Mouse (Mus musculus): ENCODE measurements around the gene Pigw. TPM values are rescaled to one million over a fixed set of nuclear protein-coding genes. Genes with fewer than 3 reads are reported as not detected.
A peak's percentile ranks its signal among the peaks of the same experiment; 100 is the strongest.
"Not testable (repeated sequence)": the region's sequence is repeated elsewhere in the genome, so short reads cannot be mapped to it uniquely, and the experiment has no call there.

Gene Pigw
- total RNA-seq, 2 experiments from 2014 or later: 6.8 to 7.7 TPM

- intact Hi-C loops (cut with DNase I): loop anchor here (2.0 kb wide), 1 partner anchor 34 kb away; the partner anchor contains the start of gene Ggnbp2
- no peak for TF ChIP-seq CTCF (IDR thresholded peaks at IDR 0.05)
- Histone ChIP-seq H3K27ac (peak overlapping the region; percentile 72; the same call in 1 of the 2 replicates), H3K4me3 (no peak overlapping the region)
- DNase-seq (ENCODE audit: extremely low spot score in 1 of 2, low spot score in 2 of 2): peak in 1 of 2 experiments; percentile 41
Observed at GRCm38 (mm10) chr11:84904597-84905144, 24.6 kb upstream of the Pigw start.

GRCm38 (mm10) chr11:84893113-84893512, 13.0 kb upstream of the Pigw start:
- H3K4me3 ChIP-seq: no peak overlapping the region
- DNase-seq (ENCODE audit: extremely low spot score in 1 of 2, low spot score in 2 of 2): no peak
- no peak for TF ChIP-seq CTCF (IDR thresholded peaks at IDR 0.05)
- no peak overlapping the region for H3K27ac ChIP-seq
- intact Hi-C loops (cut with DNase I): no loop called here

GRCm38 (mm10) chr11:84891705-84892104, 11.6 kb upstream of the Pigw start:
- TF ChIP-seq CTCF (IDR thresholded peaks at IDR 0.05): no peak
- H3K27ac ChIP-seq: no peak overlapping the region
- no peak overlapping the region for H3K4me3 ChIP-seq
- DNase-seq (ENCODE audit: extremely low spot score in 1 of 2, low spot score in 2 of 2): no peak
- intact Hi-C loops (cut with DNase I): no loop called here

GRCm38 (mm10) chr11:84889492-84889891, 9.4 kb upstream of the Pigw start:
- no peak overlapping the region for H3K4me3 ChIP-seq
- no peak overlapping the region for H3K27ac ChIP-seq
- DNase-seq (ENCODE audit: extremely low spot score in 1 of 2, low spot score in 2 of 2): no peak
- no peak for TF ChIP-seq CTCF (IDR thresholded peaks at IDR 0.05)
- intact Hi-C loops (cut with DNase I): no loop called here

- H3K4me3 ChIP-seq: no peak overlapping the region
- no peak overlapping the region for H3K27ac ChIP-seq
- no peak for TF ChIP-seq CTCF (IDR thresholded peaks at IDR 0.05)
- no peak for DNase-seq (ENCODE audit: extremely low spot score in 1 of 2, low spot score in 2 of 2)
- intact Hi-C loops (cut with DNase I): no loop called here
Observed at GRCm38 (mm10) chr11:84888025-84888424, 7.9 kb upstream of the Pigw start.

GRCm38 (mm10) chr11:84886767-84887511, 6.9 kb upstream of the Pigw start:
- intact Hi-C loops (cut with DNase I): no loop called here
- no peak for TF ChIP-seq CTCF (IDR thresholded peaks at IDR 0.05)
- H3K4me3 ChIP-seq: no peak overlapping the region

GRCm38 (mm10) chr11:84886236-84886635, 6.2 kb upstream of the Pigw start:
- no peak for TF ChIP-seq CTCF (IDR thresholded peaks at IDR 0.05)
- intact Hi-C loops (cut with DNase I): no loop called here
- no peak overlapping the region for H3K4me3 ChIP-seq
- no peak overlapping the region for H3K27ac ChIP-seq
- DNase-seq (ENCODE audit: extremely low spot score in 1 of 2, low spot score in 2 of 2): no peak

More at GRCm38 (mm10) chr11:84886767-84887511, 6.9 kb upstream of the Pigw start:
- no peak overlapping the region for H3K27ac ChIP-seq
- no peak for DNase-seq (ENCODE audit: extremely low spot score in 1 of 2, low spot score in 2 of 2)

GRCm38 (mm10) chr11:84885238-84885637, 5.2 kb upstream of the Pigw start:
- Histone ChIP-seq H3K4me3 (no peak overlapping the region), H3K27ac (no peak overlapping the region)
- intact Hi-C loops (cut with DNase I): no loop called here
- DNase-seq (ENCODE audit: extremely low spot score in 1 of 2, low spot score in 2 of 2): no peak
- no peak for TF ChIP-seq CTCF (IDR thresholded peaks at IDR 0.05)

GRCm38 (mm10) chr11:84882346-84882745, 2.3 kb upstream of the Pigw start:
- intact Hi-C loops (cut with DNase I): no loop called here
- Histone ChIP-seq H3K27ac (no peak overlapping the region), H3K4me3 (no peak overlapping the region)
- no peak for DNase-seq (ENCODE audit: extremely low spot score in 1 of 2, low spot score in 2 of 2)
- no peak for TF ChIP-seq CTCF (IDR thresholded peaks at IDR 0.05)

- intact Hi-C loops (cut with DNase I): loop anchor here (1.0 kb wide), 1 partner anchor 11 kb away; the partner anchor contains the start of gene Ggnbp2
- TF ChIP-seq CTCF (IDR thresholded peaks at IDR 0.05): no peak
- no peak for DNase-seq (ENCODE audit: extremely low spot score in 1 of 2, low spot score in 2 of 2)
- H3K27ac ChIP-seq: peak overlapping the region; percentile 91
- peak overlapping the region; percentile 96 for H3K4me3 ChIP-seq
Observed at GRCm38 (mm10) chr11:84880971-84881370, 886 bp upstream of the Pigw start.

GRCm38 (mm10) chr11:84880465-84880961, 428 bp upstream of the Pigw start:
- peak in 1 of 2 experiments; percentile 31 for DNase-seq (ENCODE audit: extremely low spot score in 1 of 2, low spot score in 2 of 2)
- peak overlapping the region; percentile 91 for H3K27ac ChIP-seq
- intact Hi-C loops (cut with DNase I): loop anchor here (1.0 kb wide), 1 partner anchor 10 kb away; the partner anchor contains the start of gene Ggnbp2
- peak overlapping the region; percentile 96 for H3K4me3 ChIP-seq
- peak; percentile 12 for TF ChIP-seq CTCF (IDR thresholded peaks at IDR 0.05)

GRCm38 (mm10) chr11:84879007-84879771, 896 bp downstream of the Pigw start:
- Histone ChIP-seq H3K4me3 (peak overlapping the region; percentile 96), H3K27ac (peak overlapping the region; percentile 91)
- DNase-seq (ENCODE audit: extremely low spot score in 1 of 2, low spot score in 2 of 2): no peak
- intact Hi-C loops (cut with DNase I): no loop called here
- TF ChIP-seq CTCF (IDR thresholded peaks at IDR 0.05): no peak

GRCm38 (mm10) chr11:84876020-84876419, 4.1 kb downstream of the Pigw start:
- DNase-seq (ENCODE audit: extremely low spot score in 1 of 2, low spot score in 2 of 2); H3K4me3 ChIP-seq; intact Hi-C loops (cut with DNase I): not testable (repeated sequence)

More at GRCm38 (mm10) chr11:84876020-84876419, 4.1 kb downstream of the Pigw start:
- H3K27ac ChIP-seq: not testable (repeated sequence)

Data from left cerebral cortex, adult 2 months (tissue).